17 mouse cellular contexts compared by ENCODE assay signal in genomic region chr11:28908908-28909545, GRCm38 (mm10). TPM values are rescaled to one million over a fixed set of nuclear protein-coding genes. Genes with fewer than 3 reads are reported as not detected.
DNase-seq lines count a peak whose midpoint lies in the region; ATAC-seq and TF ChIP-seq lines count a peak whose summit lies in the region.
"Had no signal": no experiment of that assay in that cellular context is flagged by ENCODE, and none has a peak within 500 bp of the region (broad histone marks: within the 10 kb centered on the region; RNA-seq: fewer than 3 reads in every experiment).

No protein-coding gene starts in this region.

- no peak overlapping the region for H3K27ac ChIP-seq in embryonic facial prominence, embryonic 14.5 days (replicated peaks; ENCODE audit: low read depth, low read length)
- H3K27ac ChIP-seq in embryonic facial prominence, embryonic 10.5 days (replicated peaks), result no peak overlapping the region
- H3K27ac ChIP-seq in liver, adult 2 months (replicated peaks; ENCODE audit: insufficient read depth, low read depth, low read length), result no peak overlapping the region
- no peak overlapping the region for H3K27ac ChIP-seq in liver, embryonic 12.5 days
- H3K27ac ChIP-seq: hindbrain, embryonic 14.5 days; liver, embryonic 13.5 days; neural tube, embryonic 12.5 days had no signal

- no peak for TF ChIP-seq CTCF in liver, adult 2 months (IDR thresholded peaks at IDR 0.05; ENCODE audit: low read depth, low read length)

- peak; percentile 12 for DNase-seq in embryonic facial prominence, embryonic 14.5 days (ENCODE audit: low spot score)
- DNase-seq in embryonic facial prominence, embryonic 10.5 days (ENCODE audit: low spot score), result no peak
- peak; percentile 67 for DNase-seq in liver, adult 2 months (ENCODE audit: extremely low read depth, low read depth, low spot score)
- peak; percentile 75 for DNase-seq in adrenal gland, adult 2 months
- peak; percentile 9 to 17 for DNase-seq in heart, postnatal 14 days
- DNase-seq in cerebellum, adult 11-12 months, result no peak
- DNase-seq: cerebellum, adult 8-10 months; kidney, postnatal 14 days; layer of hippocampus, postnatal 36 days; liver, embryonic 13.5 days; right cerebral cortex, postnatal 25 days had no signal

- no peaks in the 10 kb centered on the region for H3K27me3 ChIP-seq in embryonic facial prominence, embryonic 14.5 days (replicated peaks; ENCODE audit: control insufficient read depth, insufficient read depth, low read length)
- H3K27me3 ChIP-seq in embryonic facial prominence, embryonic 10.5 days (replicated peaks; ENCODE audit: low read depth, poor library complexity, severe bottlenecking), result no peaks in the 10 kb centered on the region
- no peaks in the 10 kb centered on the region for H3K27me3 ChIP-seq in liver, adult 2 months (ENCODE audit: control insufficient read depth, insufficient read depth, low read length)
- no peaks in the 10 kb centered on the region for H3K27me3 ChIP-seq in liver, embryonic 12.5 days (replicated peaks)
- H3K27me3 ChIP-seq: liver, embryonic 13.5 days; neural tube, embryonic 12.5 days had no signal

- no peaks in the 10 kb centered on the region for H3K79me2 ChIP-seq in liver, adult 2 months (ENCODE audit: control insufficient read depth, insufficient read depth, low read length)

- no peak for TF ChIP-seq POLR2A in liver, adult 2 months (IDR thresholded peaks at IDR 0.05; ENCODE audit: extremely low read depth, insufficient read depth, low read length)

- H3K4me1 ChIP-seq in embryonic facial prominence, embryonic 14.5 days (ENCODE audit: control insufficient read depth, insufficient read depth, low read length), result peaks cover 5% of the 10 kb centered on the region; the same call in 1 of the 2 replicates
- peaks cover 10% of the 10 kb centered on the region for H3K4me1 ChIP-seq in embryonic facial prominence, embryonic 10.5 days
- H3K4me1 ChIP-seq in liver, adult 2 months (ENCODE audit: control insufficient read depth, insufficient read depth, low read length), result peaks cover 7% of the 10 kb centered on the region; the same call in 1 of the 2 replicates
- H3K4me1 ChIP-seq in liver, embryonic 12.5 days, result no peaks in the 10 kb centered on the region
- H3K4me1 ChIP-seq: liver, embryonic 13.5 days; neural tube, embryonic 12.5 days had no signal

- no peak overlapping the region for H3K4me2 ChIP-seq in embryonic facial prominence, embryonic 14.5 days (ENCODE audit: low read depth, low read length)
- H3K4me2 ChIP-seq in liver, embryonic 12.5 days, result no peak overlapping the region
- H3K4me2 ChIP-seq: hindbrain, embryonic 14.5 days; liver, embryonic 13.5 days; midbrain, embryonic 11.5 days; neural tube, embryonic 12.5 days had no signal

- no peaks in the 10 kb centered on the region for H3K9me3 ChIP-seq in embryonic facial prominence, embryonic 14.5 days (ENCODE audit: control insufficient read depth, low read length)
- no peaks in the 10 kb centered on the region for H3K9me3 ChIP-seq in embryonic facial prominence, embryonic 10.5 days
- H3K9me3 ChIP-seq in liver, embryonic 12.5 days (replicated peaks), result no peaks in the 10 kb centered on the region
- H3K9me3 ChIP-seq: liver, embryonic 13.5 days; neural tube, embryonic 12.5 days had no signal

- WGBS in embryonic facial prominence, embryonic 14.5 days, result 53% methylated on average over 3 of the region's 3 CpGs
- 69% methylated on average over 3 of the region's 3 CpGs for WGBS in embryonic facial prominence, embryonic 10.5 days
- 17% methylated on average over 3 of the region's 3 CpGs for WGBS in liver, adult 2 months
- 36% methylated on average over 3 of the region's 3 CpGs for WGBS in liver, embryonic 12.5 days (ENCODE audit: insufficient replicate concordance)

- no peaks in the 10 kb centered on the region for H3K36me3 ChIP-seq in embryonic facial prominence, embryonic 14.5 days (ENCODE audit: control insufficient read depth, insufficient read depth, low read length)
- no peaks in the 10 kb centered on the region for H3K36me3 ChIP-seq in embryonic facial prominence, embryonic 10.5 days (replicated peaks)
- no peaks in the 10 kb centered on the region for H3K36me3 ChIP-seq in liver, adult 2 months (ENCODE audit: control insufficient read depth, insufficient read depth, low read length)
- H3K36me3 ChIP-seq in liver, embryonic 12.5 days, result no peaks in the 10 kb centered on the region
- H3K36me3 ChIP-seq: liver, embryonic 13.5 days; neural tube, embryonic 12.5 days had no signal

- ATAC-seq in embryonic facial prominence, embryonic 14.5 days (ENCODE audit: low read depth), result no peak
- no peak for ATAC-seq in liver, embryonic 12.5 days
- no peak for ATAC-seq in granulocyte monocyte progenitor cell, adult 5-6 weeks (replicated peaks; ENCODE audit: poor library complexity, severe bottlenecking)

- H3K9ac ChIP-seq in embryonic facial prominence, embryonic 14.5 days (ENCODE audit: low read depth, low read length), result no peak overlapping the region
- no peak overlapping the region for H3K9ac ChIP-seq in liver, adult 2 months (ENCODE audit: low read depth, low read length)
- no peak overlapping the region for H3K9ac ChIP-seq in liver, embryonic 12.5 days
- H3K9ac ChIP-seq: hindbrain, embryonic 14.5 days; liver, embryonic 13.5 days; neural tube, embryonic 12.5 days had no signal

- H3K4me3 ChIP-seq in embryonic facial prominence, embryonic 14.5 days (ENCODE audit: low read depth, low read length), result no peak overlapping the region
- H3K4me3 ChIP-seq in embryonic facial prominence, embryonic 10.5 days, result no peak overlapping the region
- H3K4me3 ChIP-seq in liver, adult 2 months (ENCODE audit: insufficient read depth, low read depth, low read length), result no peak overlapping the region
- H3K4me3 ChIP-seq in liver, embryonic 12.5 days, result no peak overlapping the region
- H3K4me3 ChIP-seq: liver, embryonic 13.5 days; neural tube, embryonic 12.5 days had no signal

- intact Hi-C loops in heart, postnatal 14 days (cut with DNase I), result no loop called here

RNA-seq across cellular contexts. Expression of gene Efemp1, which starts 56.0 kb away (rescaled TPM):
- 64.5 and 74.7 TPM in 2 replicates for polyA plus RNA-seq in embryonic facial prominence, embryonic 14.5 days (2014; fragmentation: Nextera tagmentation; extraction: Ambion mirVana)
- polyA plus RNA-seq in embryonic facial prominence, embryonic 10.5 days (2016; fragmentation: Nextera tagmentation; extraction: Ambion mirVana), result 5.5 and 10.2 TPM in 2 replicates
- 7.7 TPM in 2 replicates for total RNA-seq in liver, adult 2 months (2014; rRNA removed)
- polyA plus RNA-seq in liver, adult 2 months (2012; rRNA removed), result 7.2 and 7.4 TPM in 2 replicates
- polyA plus RNA-seq in liver, embryonic 12.5 days (2016; fragmentation: Nextera tagmentation; extraction: Ambion mirVana), result 2.8 and 3.1 TPM in 2 replicates
- total RNA-seq in adrenal gland, adult 2 months (2021), result 10 to 100 TPM; 45.2 to 98.9 TPM
- polyA plus RNA-seq in adrenal gland, adult 2 months (2012; rRNA removed), result 38.7 and 59.8 TPM in 2 replicates
- total RNA-seq in heart, postnatal 14 days (2021), result 10 to 100 TPM; 15.3 to 18.1 TPM
- not detected in 2 replicates for total RNA-seq in granulocyte monocyte progenitor cell, adult 5-6 weeks (2014; fragmentation: Nextera tagmentation)
- total RNA-seq in granulocyte monocyte progenitor cell, adult 5-6 weeks (2017), result not detected in 2 replicates
- total RNA-seq: MEL had no signal

Comparison
In these comparisons a context has a peak if more than half of its experiments do, and no peak if none do; other contexts are left out.
1. DNase-seq: peak in embryonic facial prominence, embryonic 14.5 days (single experiment), liver, adult 2 months (single experiment), adrenal gland, adult 2 months (single experiment) and heart, postnatal 14 days (2 of 2); none in embryonic facial prominence, embryonic 10.5 days (single experiment) and cerebellum, adult 11-12 months (single experiment).